Mouse (Mus musculus) spleen, adult 2 months (tissue): Measurements from ENCODE around the gene Samm50.

Experiments
- CTCF ChIP-seq: fragments of 200-500 bp; IDR thresholded peaks from 2 replicates; pipeline ENCODE4 v1.5.1; 2011; ENCODE audit warnings: mild to moderate bottlenecking, inconsistent platforms; ENCODE audit not compliant: insufficient read depth, insufficient read length, insufficient replicate concordance; ENCODE audit errors: extremely low read depth
- POLR2A ChIP-seq: fragments of 200-500 bp; IDR thresholded peaks from 2 replicates; pipeline ENCODE4 v1.6.1; 2011; ENCODE audit warnings: low read depth, low read length, inconsistent platforms

DNA sequence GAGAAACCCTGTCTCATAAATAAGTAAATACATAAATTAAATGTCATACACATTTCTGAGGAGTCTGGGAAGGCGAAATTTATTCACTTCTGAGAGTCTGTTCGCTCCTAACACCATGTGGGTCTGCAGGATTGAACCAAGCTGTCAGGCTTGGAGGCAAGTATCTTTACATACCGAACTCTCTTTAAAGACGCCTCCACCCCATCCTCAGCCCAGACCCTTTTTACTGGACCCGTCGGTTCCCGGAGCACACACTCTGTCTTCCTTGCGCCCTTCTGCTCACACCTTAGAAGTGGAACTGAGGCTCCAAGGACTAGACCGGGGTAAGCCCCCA, 350 bp upstream of the Samm50 start:
- TF ChIP-seq CTCF: no peak
- no peak for TF ChIP-seq POLR2A
